Mouse (Mus musculus) stomach, embryonic 16.5 days (tissue): Measurements from ENCODE around the gene Midn. TPM values are rescaled to one million over a fixed set of nuclear protein-coding genes. Genes with fewer than 3 reads are reported as not detected.

ENCODE experiments used
- ATAC-seq: fragments of 200-750 bp; cut with Nextera tagmentation; 2 replicates; pipeline ENCODE4 v1.8.0; 2017; ENCODE audit warnings: moderate number of reproducible peaks, moderate TSS enrichment; ENCODE audit not compliant: insufficient read depth, low FRiP score
- H3K27ac ChIP-seq: fragments of 300-500 bp; sonication (generic); 2 replicates; pipeline ENCODE4 v1.5.1; 2014; ENCODE audit warnings: low read length
- H3K27me3 ChIP-seq: fragments of 300-500 bp; sonication (generic); 2 replicates; pipeline ENCODE4 v1.6.1; 2014; ENCODE audit warnings: low read length, control low read depth, mixed read lengths; ENCODE audit not compliant: control insufficient read depth, insufficient read depth
- H3K36me3 ChIP-seq: fragments of 300-500 bp; sonication (generic); 2 replicates; pipeline ENCODE4 v1.6.1; 2014; ENCODE audit warnings: low read length; ENCODE audit not compliant: control insufficient read depth, insufficient read depth
- H3K4me1 ChIP-seq: fragments of 300-500 bp; sonication (generic); 2 replicates; pipeline ENCODE4 v1.6.1; 2014; ENCODE audit warnings: low read length, control low read depth, mixed read lengths; ENCODE audit not compliant: control insufficient read depth, insufficient read depth
- H3K4me2 ChIP-seq: fragments of 300-500 bp; sonication (generic); 2 replicates; pipeline ENCODE4 v1.6.1; 2014; ENCODE audit warnings: low read depth, low read length, mixed read lengths
- H3K4me3 ChIP-seq: fragments of 300-500 bp; sonication (generic); replicated peaks from 2 replicates; pipeline ENCODE4 v1.5.1; 2014; ENCODE audit warnings: mild to moderate bottlenecking, low read length
- H3K9ac ChIP-seq: fragments of 300-500 bp; sonication (generic); 2 replicates; pipeline ENCODE4 v1.6.1; 2014; ENCODE audit warnings: low read length
- H3K9me3 ChIP-seq: fragments of 300-500 bp; sonication (generic); replicated peaks from 2 replicates; pipeline ENCODE4 v1.6.1; 2016; ENCODE audit warnings: low read length, control low read depth; ENCODE audit not compliant: control insufficient read depth
- WGBS: fragments of 180-500 bp; shearing (Covaris S2); extraction: QIAGEN DNeasy Blood & Tissue Kit; methylation state at CpG from one replicate; pipeline ENCODE4 v1.1.7; 2014; 5-methylcytosine and 5-hydroxymethylcytosine counted together
- polyA plus RNA-seq: library from polyadenylated mRNA; unstranded; fragments of >200 nt; fragmentation: Nextera tagmentation; extraction: Ambion mirVana; gene quantifications from 2 replicates; pipeline ENCODE4 v1.2.1, GENCODE M21; 2015

The Midn gene
- polyA plus RNA-seq, 1 experiment from 2014 or later, result 9.8 TPM

- ATAC-seq, result no peak
- under 1% methylated on average over 62 of the region's 71 CpGs for WGBS
- H3K4me3 ChIP-seq, result peak overlapping the region; percentile 93
- H3K36me3 ChIP-seq, result peaks cover 29% of the 10 kb centered on the region
- H3K4me1 ChIP-seq, result peaks cover 59% of the 10 kb centered on the region
- peak overlapping the region; percentile 97 for H3K9ac ChIP-seq
- no peaks in the 10 kb centered on the region for H3K27me3 ChIP-seq
- no peaks in the 10 kb centered on the region for H3K9me3 ChIP-seq
- peak overlapping the region; percentile 99 for H3K27ac ChIP-seq
- H3K4me2 ChIP-seq, result peak overlapping the region; percentile 93
Observed at GRCm38 (mm10) chr10:80150226-80151210, 2.4 kb downstream of the Midn start.

- ATAC-seq, result no peak
- H3K9me3 ChIP-seq, result no peaks in the 10 kb centered on the region
- H3K36me3 ChIP-seq, result peaks cover 34% of the 10 kb centered on the region
- under 1% methylated on average over 26 of the region's 26 CpGs for WGBS
- peak overlapping the region; percentile 93 for H3K4me2 ChIP-seq
- H3K27ac ChIP-seq, result peak overlapping the region; percentile 99
- peaks cover 59% of the 10 kb centered on the region for H3K4me1 ChIP-seq
- H3K27me3 ChIP-seq, result no peaks in the 10 kb centered on the region
- H3K9ac ChIP-seq, result peak overlapping the region; percentile 97
- peak overlapping the region; percentile 93 for H3K4me3 ChIP-seq
Observed at GRCm38 (mm10) chr10:80151211-80152034, 3.4 kb downstream of the Midn start.

- H3K9ac ChIP-seq, result peak overlapping the region; percentile 97
- H3K27me3 ChIP-seq, result no peaks in the 10 kb centered on the region
- peak overlapping the region; percentile 93 for H3K4me2 ChIP-seq
- peak overlapping the region; percentile 99 for H3K27ac ChIP-seq
- peak overlapping the region; percentile 93 for H3K4me3 ChIP-seq
- peaks cover 58% of the 10 kb centered on the region for H3K4me1 ChIP-seq
- no peak for ATAC-seq
- peaks cover 39% of the 10 kb centered on the region for H3K36me3 ChIP-seq
- no peaks in the 10 kb centered on the region for H3K9me3 ChIP-seq
- WGBS, result 2% methylated on average over 15 of the region's 15 CpGs
Observed at GRCm38 (mm10) chr10:80152071-80152872, 4.2 kb downstream of the Midn start.

- peak overlapping the region; percentile 93 for H3K4me2 ChIP-seq
- H3K27me3 ChIP-seq, result no peaks in the 10 kb centered on the region
- H3K4me3 ChIP-seq, result peak overlapping the region; percentile 93
- peaks cover 39% of the 10 kb centered on the region for H3K36me3 ChIP-seq
- H3K9ac ChIP-seq, result peak overlapping the region; percentile 97
- H3K4me1 ChIP-seq, result peaks cover 57% of the 10 kb centered on the region
- H3K9me3 ChIP-seq, result no peaks in the 10 kb centered on the region
- 13% methylated on average over 3 of the region's 3 CpGs for WGBS
- H3K27ac ChIP-seq, result peak overlapping the region; percentile 99
- no peak for ATAC-seq
Observed at GRCm38 (mm10) chr10:80152873-80153260, 4.8 kb downstream of the Midn start.

GRCm38 (mm10) chr10:80153713-80154112 is 5.6 kb downstream of the Midn start:
- H3K9me3 ChIP-seq, result no peaks in the 10 kb centered on the region
- H3K9ac ChIP-seq, result peak overlapping the region; percentile 97
- peak overlapping the region; percentile 99 for H3K27ac ChIP-seq
- H3K4me3 ChIP-seq, result peak overlapping the region; percentile 93; the same call in 1 of the 2 replicates
- peaks cover 39% of the 10 kb centered on the region for H3K36me3 ChIP-seq
- 75% methylated on average over 19 of the region's 19 CpGs for WGBS
- H3K4me1 ChIP-seq, result peaks cover 63% of the 10 kb centered on the region
- no peak for ATAC-seq
- no peaks in the 10 kb centered on the region for H3K27me3 ChIP-seq
- peak overlapping the region; percentile 93 for H3K4me2 ChIP-seq

GRCm38 (mm10) chr10:80154384-80154783 is 6.3 kb downstream of the Midn start:
- H3K4me3 ChIP-seq, result no peak overlapping the region
- peaks cover 39% of the 10 kb centered on the region for H3K36me3 ChIP-seq
- WGBS, result 80% methylated on average over 7 of the region's 7 CpGs

GRCm38 (mm10) chr10:80155277-80155676 is 7.2 kb downstream of the Midn start:
- Histone ChIP-seq H3K9ac (0 out of 2 replicates have a peak overlapping the region, but pooled peaks have one; percentile 23), H3K36me3 (peaks cover 39% of the 10 kb centered on the region), H3K27me3 (no peaks in the 10 kb centered on the region), H3K9me3 (no peaks in the 10 kb centered on the region), H3K4me2 (no peak overlapping the region), H3K4me3 (no peak overlapping the region), H3K27ac (peak overlapping the region; percentile 76), H3K4me1 (peaks cover 75% of the 10 kb centered on the region)
- no peak for ATAC-seq
- 61% methylated on average over 1 of the region's 1 CpGs for WGBS

More at GRCm38 (mm10) chr10:80154384-80154783, 6.3 kb downstream of the Midn start:
- no peaks in the 10 kb centered on the region for H3K9me3 ChIP-seq
- no peak for ATAC-seq
- H3K27me3 ChIP-seq, result no peaks in the 10 kb centered on the region
- no peak overlapping the region for H3K27ac ChIP-seq
- no peak overlapping the region for H3K4me2 ChIP-seq
- peak overlapping the region; percentile 32; the same call in 1 of the 2 replicates for H3K9ac ChIP-seq
- peaks cover 70% of the 10 kb centered on the region for H3K4me1 ChIP-seq

GRCm38 (mm10) chr10:80156002-80156751 is 8.1 kb downstream of the Midn start:
- peak overlapping the region; percentile 76 for H3K27ac ChIP-seq
- WGBS, result 75% methylated on average over 29 of the region's 29 CpGs

More at GRCm38 (mm10) chr10:80156002-80156751, 8.1 kb downstream of the Midn start:
- Histone ChIP-seq H3K4me3 (no peak overlapping the region), H3K4me1 (peaks cover 84% of the 10 kb centered on the region), H3K4me2 (no peak overlapping the region), H3K36me3 (peaks cover 39% of the 10 kb centered on the region), H3K9ac (no peak overlapping the region), H3K9me3 (no peaks in the 10 kb centered on the region), H3K27me3 (no peaks in the 10 kb centered on the region)
- no peak for ATAC-seq
